Mouse (Mus musculus) spleen, adult 2 months (tissue): ENCODE measurements around the gene Rpf1.

Experiments
- CTCF ChIP-seq: fragments of 200-500 bp; IDR thresholded peaks from 2 replicates; pipeline ENCODE4 v1.5.1; 2011; ENCODE audit warnings: mild to moderate bottlenecking, inconsistent platforms; ENCODE audit not compliant: insufficient read depth, insufficient read length, insufficient replicate concordance; ENCODE audit errors: extremely low read depth
- POLR2A ChIP-seq: fragments of 200-500 bp; IDR thresholded peaks from 2 replicates; pipeline ENCODE4 v1.6.1; 2011; ENCODE audit warnings: low read depth, low read length, inconsistent platforms

GRCm38 (mm10) chr3:146506711-146507110 lies 14.5 kb downstream of the Rpf1 start:
- no peak for TF ChIP-seq POLR2A
- TF ChIP-seq CTCF = no peak
